Mouse (Mus musculus) limb, embryonic 11.5 days (tissue): ENCODE measurements at regions not wholly inside any gene's neighbourhood (a gene's known extent, or its start where the extent isn't known, plus 50 kb on each side); places are given as distances from the start of the nearest gene placed in this dataset.

ENCODE experiments used
- ATAC-seq: fragments of 200-750 bp; cut with Nextera tagmentation; 2 replicates; pipeline ENCODE4 v1.8.0; 2017; ENCODE audit warnings: low read depth; ENCODE audit not compliant: insufficient number of reproducible peaks, low FRiP score, low TSS enrichment
- DNase-seq: peaks from one replicate; pipeline ENCODE4 v3.0.0-alpha.2; 2015; ENCODE audit warnings: low spot score
- H3K27ac ChIP-seq: fragments of 300-500 bp; sonication (generic); replicated peaks from 2 replicates; pipeline ENCODE4 v1.5.1; 2014; ENCODE audit warnings: low read depth, mild to moderate bottlenecking, low read length
- H3K27me3 ChIP-seq: fragments of 300-500 bp; sonication (generic); 2 replicates; pipeline ENCODE4 v1.6.1; 2014; ENCODE audit warnings: mild to moderate bottlenecking, low read length, mixed read lengths; ENCODE audit not compliant: control insufficient read depth, insufficient read depth
- H3K36me3 ChIP-seq: fragments of 300-500 bp; sonication (generic); 2 replicates; pipeline ENCODE4 v1.6.1; 2014; ENCODE audit warnings: mild to moderate bottlenecking, low read length, moderate library complexity, mixed read lengths; ENCODE audit not compliant: control insufficient read depth, insufficient read depth
- H3K4me1 ChIP-seq: fragments of 300-500 bp; sonication (generic); 2 replicates; pipeline ENCODE4 v1.6.1; 2014; ENCODE audit warnings: low read length, mixed read lengths; ENCODE audit not compliant: control insufficient read depth, insufficient read depth
- H3K4me2 ChIP-seq: fragments of 300-500 bp; sonication (generic); 2 replicates; pipeline ENCODE4 v1.6.1; 2014; ENCODE audit warnings: low read depth, mild to moderate bottlenecking, moderate library complexity; ENCODE audit not compliant: severe bottlenecking
- H3K4me3 ChIP-seq: fragments of 300-500 bp; sonication (generic); 2 replicates; pipeline ENCODE4 v1.5.1; 2014; ENCODE audit warnings: low read depth, low read length
- H3K9ac ChIP-seq: fragments of 300-500 bp; sonication (generic); 2 replicates; pipeline ENCODE4 v1.6.1; 2014; ENCODE audit warnings: mild to moderate bottlenecking, low read length
- H3K9me3 ChIP-seq: fragments of 300-500 bp; sonication (generic); 2 replicates; pipeline ENCODE4 v1.6.1; 2016; ENCODE audit warnings: low read length; ENCODE audit not compliant: control insufficient read depth
- WGBS: fragments of 180-500 bp; shearing (Covaris S2); extraction: QIAGEN DNeasy Blood & Tissue Kit; methylation state at CpG from one replicate; pipeline ENCODE4 v1.1.7; 2014; 5-methylcytosine and 5-hydroxymethylcytosine counted together

GRCm38 (mm10) chrX:60833456-60833855 lies 59.8 kb downstream of the Sox3 start:
- Histone ChIP-seq H3K9ac (no peak overlapping the region), H3K4me2 (no peak overlapping the region), H3K27ac (no peak overlapping the region), H3K27me3 (no peaks in the 10 kb centered on the region), H3K36me3 (no peaks in the 10 kb centered on the region), H3K9me3 (no peaks in the 10 kb centered on the region), H3K4me1 (no peaks in the 10 kb centered on the region), H3K4me3 (no peak overlapping the region)
- no peak for DNase-seq
- ATAC-seq = no peak
- WGBS = 89% methylated on average over 6 of the region's 6 CpGs

- Histone ChIP-seq H3K27ac (no peak overlapping the region), H3K4me1 (no peaks in the 10 kb centered on the region), H3K9ac (no peak overlapping the region), H3K4me2 (no peak overlapping the region), H3K27me3 (no peaks in the 10 kb centered on the region), H3K9me3 (no peaks in the 10 kb centered on the region), H3K4me3 (no peak overlapping the region), H3K36me3 (no peaks in the 10 kb centered on the region)
- WGBS = 34% methylated on average over 21 of the region's 22 CpGs
- DNase-seq (peak; percentile 19), ATAC-seq (no peak)
These were observed 61.8 kb downstream of the Sox3 start for GRCm38 (mm10) chrX:60831330-60832027.

GRCm38 (mm10) chrX:60825181-60826080 lies 67.8 kb downstream of the Sox3 start:
- no peaks in the 10 kb centered on the region for H3K4me1 ChIP-seq
- H3K36me3 ChIP-seq = no peaks in the 10 kb centered on the region
- H3K9ac ChIP-seq = no peak overlapping the region
- WGBS = 76% methylated on average over 9 of the region's 9 CpGs
- no peak overlapping the region for H3K27ac ChIP-seq
- no peaks in the 10 kb centered on the region for H3K27me3 ChIP-seq
- no peak overlapping the region for H3K4me3 ChIP-seq
- no peaks in the 10 kb centered on the region for H3K9me3 ChIP-seq
- no peak overlapping the region for H3K4me2 ChIP-seq
- ATAC-seq (no peak), DNase-seq (no peak)

DNA sequence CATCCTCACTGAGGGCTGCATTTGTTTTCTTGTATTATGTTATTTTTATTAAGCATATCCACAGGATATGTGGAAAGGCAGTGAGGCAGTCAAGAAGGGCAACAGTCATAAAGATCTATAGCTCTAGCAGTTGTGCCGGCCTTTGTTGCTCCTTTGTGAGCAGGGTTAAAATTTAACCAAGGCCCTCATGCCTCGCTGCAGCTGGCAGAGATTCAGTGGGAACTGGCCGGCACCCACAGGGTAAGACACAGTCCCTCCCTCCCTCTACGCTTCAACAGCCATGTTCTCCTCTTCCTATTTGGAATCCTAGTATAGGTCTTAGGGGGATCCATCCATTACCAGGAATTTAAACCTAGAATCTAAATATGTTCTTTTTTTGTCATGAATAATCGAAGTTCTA lies 94.7 kb downstream of the Sox3 start:
- WGBS = 79% methylated on average over 5 of the region's 5 CpGs
- no peak overlapping the region for H3K9ac ChIP-seq
- H3K4me3 ChIP-seq = no peak overlapping the region
- no peaks in the 10 kb centered on the region for H3K36me3 ChIP-seq
- no peaks in the 10 kb centered on the region for H3K4me1 ChIP-seq
- H3K4me2 ChIP-seq = no peak overlapping the region
- DNase-seq (no peak), ATAC-seq (no peak)
- no peaks in the 10 kb centered on the region for H3K9me3 ChIP-seq
- no peaks in the 10 kb centered on the region for H3K27me3 ChIP-seq
- no peak overlapping the region for H3K27ac ChIP-seq

DNA sequence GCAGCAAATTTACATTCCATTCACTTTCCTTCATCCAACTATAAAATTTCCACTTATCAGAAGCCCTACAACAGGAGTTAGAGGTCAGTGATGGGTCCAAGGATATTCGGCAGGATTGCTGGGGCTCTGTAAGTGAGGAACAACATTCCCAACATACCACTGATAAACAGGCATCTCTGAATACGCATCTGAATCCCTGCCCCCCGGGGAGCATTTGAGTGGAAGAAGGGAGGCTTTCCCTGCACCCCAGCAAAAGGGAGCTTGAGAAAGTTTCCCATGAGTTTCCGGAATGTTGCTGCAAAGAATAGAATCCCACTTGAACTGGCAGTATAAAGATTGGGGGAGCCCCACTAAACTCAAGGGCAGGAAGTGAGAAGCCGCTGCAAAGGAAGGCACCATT lies 112.5 kb downstream of the Sox3 start:
- DNase-seq (no peak), ATAC-seq (no peak)
- WGBS = 63% methylated on average over 5 of the region's 5 CpGs
- Histone ChIP-seq H3K9ac (no peak overlapping the region), H3K9me3 (no peaks in the 10 kb centered on the region), H3K4me3 (no peak overlapping the region), H3K4me2 (no peak overlapping the region), H3K27me3 (no peaks in the 10 kb centered on the region), H3K4me1 (no peaks in the 10 kb centered on the region), H3K36me3 (no peaks in the 10 kb centered on the region), H3K27ac (no peak overlapping the region)

DNA sequence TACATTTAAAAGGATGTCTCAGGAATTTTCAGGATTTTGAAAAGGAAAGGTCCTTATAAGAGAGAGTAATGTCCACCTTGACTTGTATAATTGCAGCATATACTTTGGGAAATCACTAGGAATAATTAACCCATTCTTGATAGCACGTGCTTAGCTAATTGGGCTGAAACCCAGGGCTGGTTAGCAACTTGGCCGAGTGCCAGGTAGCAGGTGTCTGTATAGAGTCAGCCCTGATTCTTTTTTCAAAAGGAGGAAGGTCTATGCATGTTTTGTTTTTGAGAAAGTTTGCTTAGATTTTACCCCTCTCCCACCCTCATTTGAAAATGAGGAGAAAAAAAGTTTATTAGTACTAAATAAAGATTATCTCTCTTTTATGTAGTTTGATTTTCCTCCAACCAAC lies 113.1 kb downstream of the Sox3 start:
- 79% methylated on average over 2 of the region's 2 CpGs for WGBS
- Histone ChIP-seq H3K27me3 (no peaks in the 10 kb centered on the region), H3K4me1 (no peaks in the 10 kb centered on the region), H3K9ac (no peak overlapping the region), H3K9me3 (no peaks in the 10 kb centered on the region), H3K4me3 (no peak overlapping the region), H3K36me3 (no peaks in the 10 kb centered on the region), H3K27ac (no peak overlapping the region), H3K4me2 (no peak overlapping the region)
- DNase-seq (no peak), ATAC-seq (no peak)

DNA sequence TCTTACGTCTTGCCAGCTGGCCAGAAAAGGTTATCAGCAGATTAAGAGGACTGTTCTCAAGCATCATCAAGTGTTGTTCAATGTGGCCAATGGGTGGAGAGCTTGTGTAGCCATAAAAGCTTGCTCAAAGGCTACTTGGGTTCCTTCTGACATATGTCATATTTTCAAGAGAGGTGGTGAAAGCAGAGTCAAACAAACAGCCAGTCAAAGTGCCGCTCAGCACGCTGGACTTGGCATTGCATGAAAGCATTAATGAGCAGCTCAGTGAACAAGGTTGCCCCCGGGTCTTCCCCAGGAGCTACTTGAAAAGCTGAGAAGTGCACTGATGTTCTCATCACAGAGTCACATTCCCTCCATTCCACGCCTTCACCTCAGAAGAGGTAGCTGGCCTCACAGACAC lies 119.6 kb downstream of the Sox3 start:
- no peak overlapping the region for H3K27ac ChIP-seq
- no peak overlapping the region for H3K9ac ChIP-seq
- H3K27me3 ChIP-seq = no peaks in the 10 kb centered on the region
- no peak overlapping the region for H3K4me3 ChIP-seq
- ATAC-seq (no peak), DNase-seq (no peak)
- no peak overlapping the region for H3K4me2 ChIP-seq
- WGBS = 79% methylated on average over 5 of the region's 5 CpGs
- no peaks in the 10 kb centered on the region for H3K9me3 ChIP-seq
- no peaks in the 10 kb centered on the region for H3K4me1 ChIP-seq
- H3K36me3 ChIP-seq = no peaks in the 10 kb centered on the region

- no peak for ATAC-seq
- no peak overlapping the region for H3K4me2 ChIP-seq
- H3K4me1 ChIP-seq = no peaks in the 10 kb centered on the region
- 26% methylated on average over 1 of the region's 1 CpGs for WGBS
- no peak overlapping the region for H3K9ac ChIP-seq
- no peak overlapping the region for H3K27ac ChIP-seq
- no peak overlapping the region for H3K4me3 ChIP-seq
- H3K36me3 ChIP-seq = no peaks in the 10 kb centered on the region
- H3K9me3 ChIP-seq = no peaks in the 10 kb centered on the region
- no peak for DNase-seq
- no peaks in the 10 kb centered on the region for H3K27me3 ChIP-seq
These were observed 120.8 kb downstream of the Sox3 start for GRCm38 (mm10) chrX:60772439-60772838.
